Mouse (Mus musculus) forebrain, embryonic 16.5 days (tissue): ENCODE results near the gene Spns2. TPM values are rescaled to one million over a fixed set of nuclear protein-coding genes. Genes with fewer than 3 reads are reported as not detected.
A peak's percentile ranks its signal among the peaks of the same experiment; 100 is the strongest.

Experiments used
- ATAC-seq: fragments of 200-750 bp; cut with Nextera tagmentation; 2 replicates; pipeline ENCODE4 v1.8.0; 2017; ENCODE audit warnings: mild to moderate bottlenecking, moderate library complexity
- H3K27ac ChIP-seq: fragments of 300-500 bp; sonication (generic); 2 replicates; pipeline ENCODE4 v1.5.1; 2014; ENCODE audit warnings: low read length, control low read depth
- H3K27me3 ChIP-seq: fragments of 300-500 bp; sonication (generic); replicated peaks from 2 replicates; pipeline ENCODE4 v1.6.1; 2014; ENCODE audit warnings: low read length; ENCODE audit not compliant: control insufficient read depth, insufficient read depth
- H3K36me3 ChIP-seq: fragments of 300-500 bp; sonication (generic); 2 replicates; pipeline ENCODE4 v1.6.1; 2014; ENCODE audit not compliant: control insufficient read depth, insufficient read depth
- H3K4me1 ChIP-seq: fragments of 300-500 bp; sonication (generic); replicated peaks from 2 replicates; pipeline ENCODE4 v1.6.1; 2014; ENCODE audit warnings: low read length; ENCODE audit not compliant: control insufficient read depth, insufficient read depth
- H3K4me2 ChIP-seq: fragments of 300-500 bp; sonication (generic); 2 replicates; pipeline ENCODE4 v1.6.1; 2014; ENCODE audit warnings: mild to moderate bottlenecking, low read length, control low read depth
- H3K4me3 ChIP-seq: fragments of 300-500 bp; sonication (generic); replicated peaks from 2 replicates; pipeline ENCODE4 v1.5.1; 2014; ENCODE audit warnings: mild to moderate bottlenecking, low read length, control low read depth
- H3K9ac ChIP-seq: fragments of 300-500 bp; sonication (generic); replicated peaks from 2 replicates; pipeline ENCODE4 v1.6.1; 2014; ENCODE audit warnings: low read depth, low read length, control low read depth
- H3K9me3 ChIP-seq: fragments of 300-500 bp; sonication (generic); 2 replicates; pipeline ENCODE4 v1.6.1; 2016; ENCODE audit warnings: low read length; ENCODE audit not compliant: control insufficient read depth
- WGBS: fragments of 180-500 bp; shearing (Covaris S2); extraction: QIAGEN DNeasy Blood & Tissue Kit; methylation state at CpG from one replicate; pipeline ENCODE4 v1.1.7; 2014; 5-methylcytosine and 5-hydroxymethylcytosine counted together
- polyA plus RNA-seq: library from polyadenylated mRNA; unstranded; fragments of >200 nt; fragmentation: Nextera tagmentation; extraction: Ambion mirVana; gene quantifications from 2 replicates; pipeline ENCODE4 v1.2.1, GENCODE M21; 2015

The Spns2 gene
- 6.6 and 9.3 TPM in 2 replicates for polyA plus RNA-seq

DNA sequence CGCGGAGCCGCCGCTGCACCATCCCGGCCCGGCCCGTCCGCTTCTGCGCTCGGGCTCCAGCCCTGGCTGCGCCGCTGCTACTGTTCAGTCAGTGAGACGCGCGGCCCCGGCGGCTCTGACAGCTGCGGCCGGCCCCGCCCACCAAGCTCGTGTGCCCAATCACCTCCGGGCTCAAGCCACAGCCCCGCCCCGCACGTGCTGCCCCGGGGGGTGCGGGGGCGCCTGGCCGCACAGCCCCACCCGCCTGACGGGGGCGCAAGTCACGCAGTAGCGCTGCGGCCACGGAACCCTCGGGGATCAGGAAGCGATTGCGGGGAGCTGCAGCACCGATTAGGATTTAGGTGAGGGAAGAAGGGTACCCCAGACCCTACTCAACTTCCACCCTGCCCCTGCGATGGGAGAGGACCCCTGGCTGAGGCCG, at the start of gene Spns2:
Gene Spns2 (minus strand): TSS at position 24 of the 421 bp plus-strand sequence.
- H3K27ac ChIP-seq: peak within 1 kb of the TSS; percentile 89
- peak within 1 kb of the TSS; percentile 71 for H3K9ac ChIP-seq
- no peaks in the 10 kb centered on the region for H3K9me3 ChIP-seq
- H3K36me3 ChIP-seq: no peaks in the 10 kb centered on the region
- under 1% methylated on average over 31 of the region's 42 CpGs for WGBS
- peaks cover 26% of the 10 kb centered on the region for H3K4me1 ChIP-seq
- H3K27me3 ChIP-seq: 0 out of 2 replicates have a peak, but pooled peaks cover 2% of the 10 kb centered on the region
- H3K4me2 ChIP-seq: peak within 1 kb of the TSS; percentile 61
- peak within 1 kb of the TSS; percentile 56 for H3K4me3 ChIP-seq
- peak; percentile 91 for ATAC-seq

DNA sequence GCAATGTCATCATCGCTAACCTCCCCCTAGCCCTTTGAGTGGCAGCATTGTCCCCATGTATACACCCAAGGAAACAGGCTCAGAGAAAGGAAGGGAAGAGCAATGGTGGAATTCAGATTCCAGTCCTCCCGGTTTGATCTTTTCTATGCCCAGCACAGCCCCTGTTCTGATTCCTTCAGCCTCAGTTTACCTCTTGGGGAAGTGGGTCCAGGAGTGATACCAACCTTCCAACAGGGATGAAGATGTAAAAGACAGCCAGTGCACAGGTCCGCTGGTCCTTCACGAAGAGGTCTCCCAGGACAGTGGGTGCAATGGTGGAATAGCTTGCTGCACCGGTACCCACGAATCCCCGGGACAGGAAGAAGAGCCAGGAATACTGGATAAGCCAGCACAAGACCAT, 49.1 kb upstream of the Spns2 start:
- Histone ChIP-seq H3K4me2 (no peak overlapping the region), H3K9me3 (peaks cover 4% of the 10 kb centered on the region), H3K27ac (no peak overlapping the region), H3K4me1 (no peaks in the 10 kb centered on the region; the same call in 1 of the 2 replicates), H3K9ac (no peak overlapping the region), H3K4me3 (no peak overlapping the region), H3K27me3 (no peaks in the 10 kb centered on the region), H3K36me3 (no peaks in the 10 kb centered on the region)
- ATAC-seq: no peak
- WGBS: 94% methylated on average over 7 of the region's 7 CpGs

DNA sequence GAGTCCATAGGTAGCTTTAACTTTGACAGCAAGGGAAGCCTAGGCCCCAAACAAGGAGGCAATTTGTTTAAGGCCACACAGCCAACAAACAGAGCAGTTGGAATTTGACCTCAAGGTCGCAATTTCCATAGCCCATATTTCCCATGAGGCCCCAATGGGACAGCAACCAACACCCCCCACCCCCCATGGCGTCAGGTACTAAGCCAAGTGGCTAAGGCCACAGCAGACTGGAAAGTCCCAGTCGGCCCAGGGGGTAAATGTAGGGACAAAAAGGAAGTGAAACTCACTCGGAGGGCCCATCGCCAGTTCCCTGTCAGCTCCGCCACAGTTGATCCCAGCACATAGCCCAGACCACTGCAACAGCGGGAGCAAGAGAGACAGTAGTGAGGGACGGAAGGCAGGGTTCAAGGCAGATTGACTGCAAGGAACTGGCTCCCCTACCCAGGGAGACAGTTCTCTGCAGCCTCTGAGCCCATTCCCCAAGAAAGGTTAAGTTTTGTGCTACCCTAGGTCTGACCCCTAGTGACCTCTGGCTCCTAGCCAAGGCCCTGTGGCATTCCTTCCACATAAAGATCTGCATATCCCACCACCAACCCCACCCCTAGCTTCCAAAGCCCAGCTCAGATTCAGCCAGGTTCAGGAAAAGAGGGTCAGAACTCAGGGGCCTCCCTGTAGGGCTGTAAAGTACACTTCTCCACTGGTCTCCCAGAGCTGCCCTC, 48.5 kb upstream of the Spns2 start:
- Histone ChIP-seq H3K4me1 (no peaks in the 10 kb centered on the region; the same call in 1 of the 2 replicates), H3K4me3 (no peak overlapping the region), H3K9ac (no peak overlapping the region), H3K27ac (no peak overlapping the region), H3K36me3 (no peaks in the 10 kb centered on the region), H3K27me3 (no peaks in the 10 kb centered on the region), H3K9me3 (peaks cover 4% of the 10 kb centered on the region), H3K4me2 (no peak overlapping the region)
- WGBS: 81% methylated on average over 8 of the region's 8 CpGs
- no peak for ATAC-seq

DNA sequence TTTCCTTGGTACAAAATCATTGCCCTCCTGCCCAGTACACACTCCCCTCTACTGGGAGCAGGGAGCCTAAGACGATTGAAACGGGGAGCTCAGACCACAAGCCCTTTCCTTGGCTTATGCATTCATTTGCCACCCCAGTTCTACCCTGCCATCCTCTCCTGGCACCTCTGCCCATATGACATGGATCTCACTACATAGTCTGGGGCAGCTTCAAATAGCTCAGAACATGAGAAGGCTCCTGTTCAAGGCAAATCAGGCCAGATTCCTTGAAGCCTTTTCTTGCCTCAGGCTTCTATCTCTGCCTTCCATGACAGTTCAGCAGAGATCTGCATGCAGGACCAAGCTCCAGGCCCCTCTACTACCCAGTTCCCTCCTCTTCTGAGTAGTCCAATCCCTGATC, 47.8 kb upstream of the Spns2 start:
- Histone ChIP-seq H3K27me3 (no peaks in the 10 kb centered on the region), H3K4me3 (no peak overlapping the region), H3K36me3 (no peaks in the 10 kb centered on the region), H3K27ac (no peak overlapping the region), H3K4me1 (no peaks in the 10 kb centered on the region; the same call in 1 of the 2 replicates), H3K9me3 (peaks cover 4% of the 10 kb centered on the region), H3K9ac (no peak overlapping the region), H3K4me2 (no peak overlapping the region)
- no peak for ATAC-seq
- WGBS: 92% methylated on average over 2 of the region's 2 CpGs

DNA sequence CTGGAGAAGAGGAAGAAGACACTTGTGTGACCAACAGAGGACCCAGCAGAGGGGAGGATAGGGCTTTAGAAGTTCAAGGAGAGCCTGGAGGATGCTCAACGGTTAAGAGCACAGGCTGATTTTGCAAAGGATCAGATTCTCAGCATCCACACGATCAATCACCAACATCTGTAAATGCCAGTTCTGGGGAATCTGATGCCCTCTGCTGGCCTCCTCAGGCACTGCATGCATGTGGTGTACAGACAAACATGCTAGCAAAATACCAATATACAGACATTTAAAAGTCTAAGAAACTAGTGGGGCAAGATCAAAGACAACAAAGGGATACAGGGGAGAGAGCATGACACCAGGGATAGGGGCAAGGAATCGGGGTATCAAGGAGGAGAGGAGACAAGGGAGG, 45.8 kb upstream of the Spns2 start:
- no peak for ATAC-seq
- H3K9me3 ChIP-seq: peaks cover 4% of the 10 kb centered on the region
- H3K36me3 ChIP-seq: no peaks in the 10 kb centered on the region
- no peak overlapping the region for H3K27ac ChIP-seq
- H3K9ac ChIP-seq: no peak overlapping the region
- no peaks in the 10 kb centered on the region for H3K27me3 ChIP-seq
- 85% methylated on average over 3 of the region's 3 CpGs for WGBS
- no peak overlapping the region for H3K4me3 ChIP-seq
- no peaks in the 10 kb centered on the region; the same call in 1 of the 2 replicates for H3K4me1 ChIP-seq
- H3K4me2 ChIP-seq: no peak overlapping the region

DNA sequence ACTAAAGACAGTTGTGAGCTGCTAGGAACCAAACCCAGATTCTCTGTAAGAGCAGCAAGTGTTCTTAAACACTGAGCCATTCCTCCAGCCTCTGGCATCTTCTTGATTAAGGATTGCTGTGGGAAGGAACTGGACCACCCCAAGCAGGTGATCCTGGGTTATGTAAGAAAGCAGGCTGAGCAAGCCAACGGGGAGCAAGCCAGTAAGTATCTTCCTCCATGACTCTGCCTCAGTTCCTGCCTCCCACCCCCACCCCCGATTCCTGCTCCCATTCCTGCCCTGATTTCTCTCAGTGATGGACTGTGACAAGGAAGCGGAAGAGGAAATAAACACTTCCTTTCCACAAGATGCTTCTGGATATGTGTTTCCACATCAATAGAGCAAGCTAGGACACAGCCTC, 43.2 kb upstream of the Spns2 start:
- Histone ChIP-seq H3K27ac (no peak overlapping the region), H3K9me3 (peaks cover 4% of the 10 kb centered on the region), H3K4me2 (no peak overlapping the region), H3K4me3 (no peak overlapping the region), H3K9ac (no peak overlapping the region), H3K27me3 (no peaks in the 10 kb centered on the region), H3K4me1 (no peaks in the 10 kb centered on the region), H3K36me3 (no peaks in the 10 kb centered on the region)
- ATAC-seq: no peak
- WGBS: 78% methylated on average over 3 of the region's 3 CpGs

DNA sequence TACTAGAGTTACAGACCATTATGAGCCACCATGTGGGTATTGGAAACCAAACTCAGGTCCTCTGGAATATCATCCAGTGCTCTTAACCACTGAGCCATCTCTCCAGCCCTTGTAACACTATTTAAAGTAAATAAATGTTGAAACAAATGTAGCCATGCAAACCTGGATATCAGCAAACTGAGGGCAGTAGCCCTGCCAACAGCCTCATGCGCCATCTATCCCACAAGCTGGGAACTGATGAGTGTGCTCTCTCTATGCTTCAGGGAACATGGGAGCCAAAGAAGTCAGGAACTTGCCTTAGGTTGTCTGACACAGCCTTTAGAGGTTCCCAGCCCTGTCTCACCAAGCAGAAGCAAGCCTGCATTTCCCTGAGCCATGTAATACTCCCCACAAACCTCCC, 41.9 kb upstream of the Spns2 start:
- 77% methylated on average over 1 of the region's 1 CpGs for WGBS
- no peaks in the 10 kb centered on the region for H3K27me3 ChIP-seq
- no peaks in the 10 kb centered on the region for H3K4me1 ChIP-seq
- no peak overlapping the region for H3K27ac ChIP-seq
- no peak overlapping the region for H3K4me3 ChIP-seq
- no peak overlapping the region for H3K4me2 ChIP-seq
- no peak for ATAC-seq
- no peak overlapping the region for H3K9ac ChIP-seq
- H3K9me3 ChIP-seq: peaks cover 4% of the 10 kb centered on the region
- no peaks in the 10 kb centered on the region for H3K36me3 ChIP-seq

DNA sequence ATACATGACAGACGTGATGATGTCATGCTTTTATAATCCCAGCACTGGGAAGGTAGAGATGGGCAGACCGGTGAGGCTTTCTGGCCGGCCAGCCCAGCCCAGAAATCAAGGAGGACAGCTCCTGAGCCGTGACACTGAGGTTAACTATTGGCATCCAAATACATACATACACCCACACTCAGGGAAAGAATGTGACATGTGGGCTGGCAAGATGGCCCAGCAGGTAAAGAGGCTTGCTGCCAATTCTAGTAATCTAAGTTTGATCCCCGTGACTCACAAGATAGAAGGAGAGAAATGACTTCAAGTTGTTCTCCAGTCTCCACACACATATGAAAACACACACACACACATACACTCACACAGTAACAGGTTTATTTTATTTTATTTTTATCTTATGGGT, 41.4 kb upstream of the Spns2 start:
- Histone ChIP-seq H3K27ac (no peak overlapping the region), H3K27me3 (no peaks in the 10 kb centered on the region), H3K36me3 (no peaks in the 10 kb centered on the region), H3K4me2 (no peak overlapping the region), H3K4me3 (no peak overlapping the region), H3K4me1 (no peaks in the 10 kb centered on the region), H3K9me3 (peaks cover 4% of the 10 kb centered on the region), H3K9ac (no peak overlapping the region)
- 87% methylated on average over 5 of the region's 5 CpGs for WGBS
- ATAC-seq: no peak

DNA sequence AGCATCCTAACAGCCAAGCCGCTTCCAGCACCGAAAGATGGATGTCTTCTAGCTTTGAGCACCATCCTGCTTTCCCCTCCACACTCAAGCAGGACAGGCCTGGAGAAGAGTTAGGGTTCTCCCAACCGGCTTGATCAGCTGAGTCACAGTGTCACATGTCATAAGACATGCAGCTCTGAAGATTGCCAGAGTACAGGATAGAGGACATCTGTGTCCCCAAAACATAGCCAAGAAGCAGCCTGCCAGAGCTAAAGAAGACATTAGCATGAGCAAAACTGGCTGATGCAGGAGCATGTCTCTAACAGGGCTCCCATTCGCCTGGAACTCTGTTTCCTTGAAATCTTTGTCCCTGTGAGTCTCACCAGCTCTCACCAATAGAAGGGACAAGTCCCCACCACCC, 36.5 kb upstream of the Spns2 start:
- 81% methylated on average over 4 of the region's 4 CpGs for WGBS
- H3K4me2 ChIP-seq: no peak overlapping the region

More for the DNA sequence above, 36.5 kb upstream of the Spns2 start:
- H3K9me3 ChIP-seq: no peaks in the 10 kb centered on the region
- no peak overlapping the region for H3K4me3 ChIP-seq
- H3K4me1 ChIP-seq: peaks cover 9% of the 10 kb centered on the region
- no peaks in the 10 kb centered on the region for H3K27me3 ChIP-seq
- H3K27ac ChIP-seq: no peak overlapping the region
- no peaks in the 10 kb centered on the region for H3K36me3 ChIP-seq
- H3K9ac ChIP-seq: no peak overlapping the region
- ATAC-seq: no peak
